Mouse (Mus musculus) embryonic facial prominence, embryonic 10.5 days (tissue): ENCODE results near the gene Actg2. TPM values are rescaled to one million over a fixed set of nuclear protein-coding genes. Genes with fewer than 3 reads are reported as not detected.

Source experiments
- DNase-seq: peaks from one replicate; pipeline ENCODE4 v3.0.0-alpha.2; 2017; ENCODE audit warnings: low spot score
- H3K27ac ChIP-seq: fragments of 300-500 bp; sonication (generic); replicated peaks from 2 replicates; pipeline ENCODE4 v1.5.1; 2016; ENCODE audit warnings: mild to moderate bottlenecking
- H3K27me3 ChIP-seq: fragments of 300-500 bp; sonication (generic); replicated peaks from 2 replicates; pipeline ENCODE4 v1.6.1; 2016; ENCODE audit warnings: low read depth, mild to moderate bottlenecking; ENCODE audit not compliant: poor library complexity, severe bottlenecking
- H3K36me3 ChIP-seq: fragments of 300-500 bp; sonication (generic); replicated peaks from 2 replicates; pipeline ENCODE4 v1.6.1; 2016; ENCODE audit warnings: mild to moderate bottlenecking, moderate library complexity
- H3K4me1 ChIP-seq: fragments of 300-500 bp; sonication (generic); 2 replicates; pipeline ENCODE4 v1.6.1; 2016
- H3K4me3 ChIP-seq: fragments of 300-500 bp; sonication (generic); 2 replicates; pipeline ENCODE4 v1.5.1; 2016; ENCODE audit warnings: mild to moderate bottlenecking, moderate library complexity
- H3K9me3 ChIP-seq: fragments of 300-500 bp; sonication (generic); 2 replicates; pipeline ENCODE4 v1.6.1; 2016; ENCODE audit warnings: mild to moderate bottlenecking
- WGBS: fragments of 180-500 bp; shearing (Covaris S2); methylation state at CpG from one replicate; pipeline ENCODE4 v1.1.7; 2016; 5-methylcytosine and 5-hydroxymethylcytosine counted together
- polyA plus RNA-seq: library from polyadenylated mRNA; unstranded; fragments of >200 nt; fragmentation: Nextera tagmentation; extraction: Ambion mirVana; gene quantifications from 2 replicates; pipeline ENCODE4 v1.2.1, GENCODE M21; 2016

The Actg2 gene
- polyA plus RNA-seq, 1 experiment from 2014 or later, result 1.2 TPM

GRCm38 (mm10) chr6:83507168-83507546, 28.9 kb downstream of the Actg2 start:
- WGBS, result 31% methylated on average over 6 of the region's 6 CpGs

GRCm38 (mm10) chr6:83506258-83507167, 29.6 kb downstream of the Actg2 start, which contains the start of gene Dguok:
Gene Dguok (minus strand): TSS chr6:83506969.
- H3K9me3 ChIP-seq, result no peaks in the 10 kb centered on the region
- peak within 1 kb of the TSS; percentile 91 for H3K27ac ChIP-seq
- H3K27me3 ChIP-seq, result no peaks in the 10 kb centered on the region
- under 1% methylated on average over 54 of the region's 54 CpGs for WGBS
- peaks cover 7% of the 10 kb centered on the region; the same call in 1 of the 2 replicates for H3K36me3 ChIP-seq
- peak; percentile 98 for DNase-seq
- H3K4me1 ChIP-seq, result peaks cover 18% of the 10 kb centered on the region
- H3K4me3 ChIP-seq, result peak within 1 kb of the TSS; percentile 89

More at GRCm38 (mm10) chr6:83507168-83507546, 28.9 kb downstream of the Actg2 start:
- Histone ChIP-seq H3K27ac (peak overlapping the region; percentile 91), H3K4me3 (peak overlapping the region; percentile 89), H3K36me3 (peaks cover 7% of the 10 kb centered on the region; the same call in 1 of the 2 replicates), H3K4me1 (peaks cover 15% of the 10 kb centered on the region), H3K27me3 (no peaks in the 10 kb centered on the region), H3K9me3 (no peaks in the 10 kb centered on the region)
- DNase-seq, result no peak

GRCm38 (mm10) chr6:83505554-83505953, 30.5 kb downstream of the Actg2 start:
- H3K4me1 ChIP-seq, result peaks cover 18% of the 10 kb centered on the region
- WGBS, result 92% methylated on average over 4 of the region's 4 CpGs
- H3K9me3 ChIP-seq, result peaks cover under 1% of the 10 kb centered on the region; the same call in 1 of the 2 replicates
- no peaks in the 10 kb centered on the region for H3K27me3 ChIP-seq
- DNase-seq, result no peak
- H3K27ac ChIP-seq, result no peak overlapping the region
- peaks cover 8% of the 10 kb centered on the region; the same call in 1 of the 2 replicates for H3K36me3 ChIP-seq
- peak overlapping the region; percentile 89 for H3K4me3 ChIP-seq

- no peak overlapping the region for H3K4me3 ChIP-seq
- H3K27me3 ChIP-seq, result no peaks in the 10 kb centered on the region
- DNase-seq, result no peak
- H3K36me3 ChIP-seq, result peaks cover 20% of the 10 kb centered on the region
- H3K27ac ChIP-seq, result no peak overlapping the region
- 93% methylated on average over 3 of the region's 3 CpGs for WGBS
- H3K4me1 ChIP-seq, result peaks cover 18% of the 10 kb centered on the region
- peaks cover 4% of the 10 kb centered on the region; the same call in 1 of the 2 replicates for H3K9me3 ChIP-seq
These were observed 32.7 kb downstream of the Actg2 start for GRCm38 (mm10) chr6:83503361-83503760.

- Histone ChIP-seq H3K27me3 (no peaks in the 10 kb centered on the region), H3K9me3 (peaks cover 4% of the 10 kb centered on the region; the same call in 1 of the 2 replicates), H3K36me3 (peaks cover 24% of the 10 kb centered on the region), H3K27ac (no peak overlapping the region), H3K4me1 (peaks cover 18% of the 10 kb centered on the region), H3K4me3 (no peak overlapping the region)
- 83% methylated on average over 3 of the region's 3 CpGs for WGBS
- no peak for DNase-seq
These were observed 33.4 kb downstream of the Actg2 start for GRCm38 (mm10) chr6:83502656-83503055.

- WGBS, result 62% methylated on average over 9 of the region's 9 CpGs
- peaks cover 31% of the 10 kb centered on the region for H3K36me3 ChIP-seq
- H3K9me3 ChIP-seq, result peaks cover 4% of the 10 kb centered on the region; the same call in 1 of the 2 replicates
These were observed 34.3 kb downstream of the Actg2 start for GRCm38 (mm10) chr6:83501524-83502310.

GRCm38 (mm10) chr6:83500462-83500861, 35.6 kb downstream of the Actg2 start:
- WGBS, result 54% methylated on average over 3 of the region's 3 CpGs
- peaks cover 7% of the 10 kb centered on the region for H3K4me1 ChIP-seq

More at GRCm38 (mm10) chr6:83501524-83502310, 34.3 kb downstream of the Actg2 start:
- peak; percentile 17 for DNase-seq
- H3K4me1 ChIP-seq, result peaks cover 13% of the 10 kb centered on the region
- H3K27ac ChIP-seq, result no peak overlapping the region
- no peaks in the 10 kb centered on the region for H3K27me3 ChIP-seq
- H3K4me3 ChIP-seq, result no peak overlapping the region

GRCm38 (mm10) chr6:83499078-83499477, 37.0 kb downstream of the Actg2 start:
- 92% methylated on average over 10 of the region's 10 CpGs for WGBS
- Histone ChIP-seq H3K4me1 (peaks cover 3% of the 10 kb centered on the region; the same call in 1 of the 2 replicates), H3K27me3 (no peaks in the 10 kb centered on the region), H3K36me3 (peaks cover 52% of the 10 kb centered on the region), H3K9me3 (peaks cover 4% of the 10 kb centered on the region; the same call in 1 of the 2 replicates), H3K4me3 (no peak overlapping the region), H3K27ac (no peak overlapping the region)
- no peak for DNase-seq

More at GRCm38 (mm10) chr6:83500462-83500861, 35.6 kb downstream of the Actg2 start:
- Histone ChIP-seq H3K36me3 (peaks cover 43% of the 10 kb centered on the region), H3K9me3 (peaks cover 4% of the 10 kb centered on the region; the same call in 1 of the 2 replicates), H3K27me3 (no peaks in the 10 kb centered on the region), H3K4me3 (no peak overlapping the region), H3K27ac (no peak overlapping the region)
- no peak for DNase-seq

- peaks cover 58% of the 10 kb centered on the region for H3K36me3 ChIP-seq
- no peak overlapping the region for H3K27ac ChIP-seq
- H3K4me1 ChIP-seq, result peaks cover 3% of the 10 kb centered on the region; the same call in 1 of the 2 replicates
- no peaks in the 10 kb centered on the region for H3K27me3 ChIP-seq
- DNase-seq, result no peak
- H3K9me3 ChIP-seq, result peaks cover 4% of the 10 kb centered on the region; the same call in 1 of the 2 replicates
- WGBS, result 89% methylated on average over 22 of the region's 22 CpGs
- no peak overlapping the region for H3K4me3 ChIP-seq
These were observed 39.0 kb downstream of the Actg2 start for GRCm38 (mm10) chr6:83496753-83497710.

- WGBS, result 93% methylated on average over 9 of the region's 9 CpGs
- DNase-seq, result no peak
These were observed 39.9 kb downstream of the Actg2 start for GRCm38 (mm10) chr6:83496009-83496752.

GRCm38 (mm10) chr6:83490622-83491021, 45.4 kb downstream of the Actg2 start:
- Histone ChIP-seq H3K4me1 (no peaks in the 10 kb centered on the region), H3K27ac (no peak overlapping the region), H3K9me3 (no peaks in the 10 kb centered on the region), H3K36me3 (peaks cover 73% of the 10 kb centered on the region), H3K27me3 (no peaks in the 10 kb centered on the region), H3K4me3 (no peak overlapping the region)
- DNase-seq, result no peak
- 74% methylated on average over 4 of the region's 4 CpGs for WGBS

More at GRCm38 (mm10) chr6:83496009-83496752, 39.9 kb downstream of the Actg2 start:
- Histone ChIP-seq H3K9me3 (peaks cover 4% of the 10 kb centered on the region; the same call in 1 of the 2 replicates), H3K4me1 (no peaks in the 10 kb centered on the region), H3K27ac (no peak overlapping the region), H3K4me3 (no peak overlapping the region), H3K27me3 (no peaks in the 10 kb centered on the region), H3K36me3 (peaks cover 58% of the 10 kb centered on the region)
